7 mouse cellular contexts compared by ENCODE assay signal in genomic region chr10:94990768-94991563, GRCm38 (mm10). TPM values are rescaled to one million over a fixed set of nuclear protein-coding genes. Genes with fewer than 3 reads are reported as not detected.
A peak's percentile ranks its signal among the peaks of the same experiment; 100 is the strongest.
DNase-seq lines count a peak whose midpoint lies in the region; ATAC-seq and TF ChIP-seq lines count a peak whose summit lies in the region.

No protein-coding gene starts in this region.

- H3K27ac ChIP-seq in embryonic facial prominence, embryonic 10.5 days (replicated peaks) = peak overlapping the region; percentile 61
- peak overlapping the region; percentile 93 for H3K27ac ChIP-seq in heart, adult 2 months
- no peak overlapping the region for H3K27ac ChIP-seq in limb, embryonic 12.5 days
- H3K27ac ChIP-seq in midbrain, postnatal 0 days (ENCODE audit: low read depth, low read length) = peak overlapping the region; percentile 52; the same call in 1 of the 2 replicates

- H3K27me3 ChIP-seq in embryonic facial prominence, embryonic 10.5 days (replicated peaks; ENCODE audit: low read depth, poor library complexity, severe bottlenecking) = 0 out of 2 replicates have a peak, but pooled peaks cover 25% of the 10 kb centered on the region
- no peaks in the 10 kb centered on the region for H3K27me3 ChIP-seq in heart, adult 2 months (ENCODE audit: control insufficient read depth, insufficient read depth, low read length)
- H3K27me3 ChIP-seq in limb, embryonic 12.5 days = peaks cover 11% of the 10 kb centered on the region; the same call in 1 of the 2 replicates
- H3K27me3 ChIP-seq in midbrain, postnatal 0 days (ENCODE audit: insufficient read depth, low read length) = no peaks in the 10 kb centered on the region

- peak overlapping the region; percentile 48 for H3K4me2 ChIP-seq in limb, embryonic 12.5 days
- H3K4me2 ChIP-seq in midbrain, postnatal 0 days (ENCODE audit: low read depth, low read length, poor library complexity, severe bottlenecking) = peak overlapping the region; percentile 39

- no peak for TF ChIP-seq POLR2A in brain, embryonic 14.5 days (IDR thresholded peaks at IDR 0.05; ENCODE audit: borderline replicate concordance, extremely low read depth, insufficient read depth, insufficient read length, poor library complexity, severe bottlenecking)
- peak; percentile 60 for TF ChIP-seq POLR2A in heart, adult 2 months (IDR thresholded peaks at IDR 0.05; ENCODE audit: insufficient read depth, low read depth, low read length)

- H3K9ac ChIP-seq in heart, adult 2 months (ENCODE audit: low read depth, low read length) = peak overlapping the region; percentile 49
- no peak overlapping the region for H3K9ac ChIP-seq in limb, embryonic 12.5 days (replicated peaks)
- H3K9ac ChIP-seq in midbrain, postnatal 0 days (replicated peaks; ENCODE audit: low read length, poor library complexity, severe bottlenecking) = no peak overlapping the region

- no peak; the same call in 1 of the 2 replicates for TF ChIP-seq EP300 in heart, adult 2 months (IDR thresholded peaks at IDR 0.05; ENCODE audit: insufficient read depth, low read depth, low read length)

- no peak for TF ChIP-seq CTCF in brain, embryonic 14.5 days (IDR thresholded peaks at IDR 0.05; ENCODE audit: borderline replicate concordance, extremely low read depth, insufficient read depth, insufficient read length)
- no peak for TF ChIP-seq CTCF in heart, adult 2 months (IDR thresholded peaks at IDR 0.05)
- TF ChIP-seq CTCF in midbrain, postnatal 0 days (IDR thresholded peaks at IDR 0.05) = no peak

- WGBS in embryonic facial prominence, embryonic 10.5 days = 25% methylated on average over 17 of the region's 17 CpGs
- WGBS in heart, adult 2 months = 13% methylated on average over 17 of the region's 17 CpGs
- WGBS in limb, embryonic 12.5 days = 28% methylated on average over 17 of the region's 17 CpGs
- 21% methylated on average over 17 of the region's 17 CpGs for WGBS in midbrain, postnatal 0 days

- peak overlapping the region; percentile 46 for H3K4me3 ChIP-seq in embryonic facial prominence, embryonic 10.5 days
- H3K4me3 ChIP-seq in heart, adult 2 months = peak overlapping the region; percentile 35
- H3K4me3 ChIP-seq in limb, embryonic 12.5 days (replicated peaks) = peak overlapping the region; percentile 26; the same call in 1 of the 2 replicates
- H3K4me3 ChIP-seq in midbrain, postnatal 0 days (ENCODE audit: low read depth, low read length) = no peak overlapping the region

- no peaks in the 10 kb centered on the region for H3K36me3 ChIP-seq in embryonic facial prominence, embryonic 10.5 days (replicated peaks)
- no peaks in the 10 kb centered on the region for H3K36me3 ChIP-seq in heart, adult 2 months (ENCODE audit: control insufficient read depth, insufficient read depth, low read length)
- H3K36me3 ChIP-seq in limb, embryonic 12.5 days = no peaks in the 10 kb centered on the region
- no peaks in the 10 kb centered on the region for H3K36me3 ChIP-seq in midbrain, postnatal 0 days (ENCODE audit: insufficient read depth, low read length)

- ATAC-seq in limb, embryonic 12.5 days (ENCODE audit: insufficient number of reproducible peaks, insufficient read depth, low FRiP score, low TSS enrichment, low read depth) = 0 out of 2 replicates have a peak, but pooled peaks have one; percentile 17
- ATAC-seq in midbrain, postnatal 0 days (ENCODE audit: low FRiP score) = peak; percentile 47

- no peaks in the 10 kb centered on the region for H3K9me3 ChIP-seq in embryonic facial prominence, embryonic 10.5 days
- no peaks in the 10 kb centered on the region for H3K9me3 ChIP-seq in limb, embryonic 12.5 days
- H3K9me3 ChIP-seq in midbrain, postnatal 0 days (ENCODE audit: low read length) = no peaks in the 10 kb centered on the region

- intact Hi-C loops in heart, adult 2 months (cut with DNase I) = loop anchor here (1.0 to 5.0 kb wide), 2 partner anchors 112 to 331 kb away; partner anchors contain the start of gene Cradd

- DNase-seq in brain, embryonic 14.5 days (ENCODE audit: low read depth) = peak; percentile 93
- peak; percentile 25 for DNase-seq in embryonic facial prominence, embryonic 10.5 days (ENCODE audit: low spot score)
- peak; percentile 84 to 91 for DNase-seq in heart, adult 2 months
- DNase-seq in kidney, adult 18-20 months = peak; percentile 60
- DNase-seq in midbrain, postnatal 0 days (ENCODE audit: low spot score) = peak; percentile 90
- peak; percentile 46 for DNase-seq in urinary bladder, postnatal 10 days (ENCODE audit: low spot score)

- H3K79me2 ChIP-seq in heart, adult 2 months (replicated peaks; ENCODE audit: control insufficient read depth, insufficient read depth, low read length) = no peaks in the 10 kb centered on the region

- peaks cover 17% of the 10 kb centered on the region for H3K4me1 ChIP-seq in embryonic facial prominence, embryonic 10.5 days
- peaks cover 11% of the 10 kb centered on the region for H3K4me1 ChIP-seq in heart, adult 2 months (ENCODE audit: control insufficient read depth, insufficient read depth, low read length)
- H3K4me1 ChIP-seq in limb, embryonic 12.5 days (replicated peaks) = peaks cover 7% of the 10 kb centered on the region; the same call in 1 of the 2 replicates
- no peaks in the 10 kb centered on the region for H3K4me1 ChIP-seq in midbrain, postnatal 0 days (ENCODE audit: insufficient read depth, low read length)

RNA-seq across cellular contexts. Expression of gene Plxnc1, which starts 46.3 kb away (rescaled TPM):
- polyA plus RNA-seq in brain, embryonic 14.5 days (2012; rRNA removed) = 22.5 and 31.1 TPM in 2 replicates
- polyA plus RNA-seq in embryonic facial prominence, embryonic 10.5 days (2016; fragmentation: Nextera tagmentation; extraction: Ambion mirVana) = 1.1 and 1.3 TPM in 2 replicates
- 1 to 10 TPM; 2.0 to 2.3 TPM for total RNA-seq in heart, adult 2 months (2021)
- polyA plus RNA-seq in heart, adult 2 months (2012; rRNA removed) = 0.84 and 1.3 TPM in 2 replicates
- 1.3 TPM in 2 replicates for polyA plus RNA-seq in limb, embryonic 12.5 days (2016; fragmentation: Nextera tagmentation; extraction: Ambion mirVana)
- 78.5 and 79.5 TPM in 2 replicates for total RNA-seq in midbrain, postnatal 0 days (2014; rRNA removed)
- polyA plus RNA-seq in midbrain, postnatal 0 days (2015; fragmentation: Nextera tagmentation; extraction: Ambion mirVana) = 11.2 and 12.9 TPM in 2 replicates

Comparison
In these comparisons a context has a peak if more than half of its experiments do, and no peak if none do; other contexts are left out.
1. DNase-seq: peak in every context shown above with its lines; median percentile 93 in brain, embryonic 14.5 days; 90 in midbrain, postnatal 0 days; 88 in heart, adult 2 months; 60 in kidney, adult 18-20 months; 46 in urinary bladder, postnatal 10 days; 25 in embryonic facial prominence, embryonic 10.5 days.